Mouse (Mus musculus) granulocyte monocyte progenitor cell, adult 5-6 weeks (primary cell): Measurements from ENCODE around the gene Armc2. TPM values are rescaled to one million over a fixed set of nuclear protein-coding genes. Genes with fewer than 3 reads are reported as not detected.
A peak's percentile ranks its signal among the peaks of the same experiment; 100 is the strongest.

Experiments
- ATAC-seq: replicated peaks from 2 replicates; pipeline ENCODE4 v1.8.0; 2016; ENCODE audit warnings: mild to moderate bottlenecking, moderate TSS enrichment, inconsistent platforms; ENCODE audit not compliant: poor library complexity, severe bottlenecking
- total RNA-seq, 2 experiments: library from RNA; stranded (forward) in 1 of 2; stranded (reverse) in 1 of 2; fragments of 200-712, 200-1000 nt in 1 of 2; fragments of >200 nt in 1 of 2; fragmentation: Nextera tagmentation in 1 of 2; gene quantifications; 2 replicates each; pipeline ENCODE4 v1.2.3; 2014 to 2017

Armc2 gene
- total RNA-seq, 2 experiments from 2014 or later: not detected

DNA sequence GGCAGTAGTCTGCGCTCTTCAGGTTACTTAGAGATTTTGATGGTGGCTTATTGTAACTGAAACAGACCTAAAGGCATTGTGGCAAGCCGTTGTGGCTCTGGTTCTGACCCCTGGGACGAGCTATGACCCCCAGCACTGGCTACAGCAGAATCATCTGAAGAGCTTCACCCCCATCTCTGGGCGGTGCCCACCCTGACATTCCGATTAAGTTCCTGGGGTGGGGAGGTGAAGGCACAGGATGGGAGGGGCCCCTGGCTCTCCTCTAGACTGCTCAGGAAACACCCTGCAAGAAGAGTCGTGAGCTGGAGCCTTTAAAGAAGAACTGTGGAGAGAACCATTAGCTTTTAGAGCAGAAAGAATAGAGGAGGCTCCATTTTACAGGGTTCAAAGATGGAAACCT is 6.2 kb upstream of the Armc2 start:
- no peak for ATAC-seq

DNA sequence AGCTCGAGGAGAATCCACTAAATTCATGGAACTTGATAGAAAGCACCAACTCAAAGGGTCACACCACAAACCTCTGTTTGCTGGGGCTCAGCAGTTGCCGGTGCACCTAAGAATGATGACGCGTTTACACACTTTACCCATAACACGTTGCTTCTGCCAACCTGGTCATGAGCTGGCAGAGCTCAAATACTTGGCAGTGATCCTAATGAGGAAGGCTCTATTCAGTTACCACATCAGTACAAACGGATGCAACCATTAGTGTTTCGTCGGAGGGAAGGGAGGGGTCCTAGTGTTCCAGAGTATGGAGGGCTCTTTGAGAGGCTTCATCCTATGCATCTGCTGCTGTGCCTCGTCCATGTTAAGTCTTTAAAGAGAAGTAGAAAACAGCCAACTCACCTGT is 3.3 kb upstream of the Armc2 start:
- peak; percentile 42 for ATAC-seq

DNA sequence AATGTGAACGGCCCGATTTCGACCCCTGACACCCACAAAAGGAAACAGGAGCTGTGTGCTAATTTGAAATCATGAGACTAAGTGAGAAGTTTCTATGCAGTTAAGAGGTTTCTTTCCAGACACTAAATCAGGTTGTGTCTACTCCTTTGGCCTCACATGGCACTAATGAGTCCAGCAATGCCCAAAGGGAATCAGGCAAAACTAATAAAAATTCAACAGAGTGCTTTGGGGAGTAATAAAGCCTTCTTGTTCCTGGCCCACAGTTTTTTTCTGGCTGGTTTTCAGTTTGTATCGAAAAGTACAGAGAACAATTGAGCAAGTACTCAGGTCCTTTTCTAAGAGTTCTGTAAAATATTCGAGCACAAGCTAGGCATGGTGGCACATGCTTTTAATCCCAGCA is 4.2 kb downstream of the Armc2 start:
- no peak for ATAC-seq

DNA sequence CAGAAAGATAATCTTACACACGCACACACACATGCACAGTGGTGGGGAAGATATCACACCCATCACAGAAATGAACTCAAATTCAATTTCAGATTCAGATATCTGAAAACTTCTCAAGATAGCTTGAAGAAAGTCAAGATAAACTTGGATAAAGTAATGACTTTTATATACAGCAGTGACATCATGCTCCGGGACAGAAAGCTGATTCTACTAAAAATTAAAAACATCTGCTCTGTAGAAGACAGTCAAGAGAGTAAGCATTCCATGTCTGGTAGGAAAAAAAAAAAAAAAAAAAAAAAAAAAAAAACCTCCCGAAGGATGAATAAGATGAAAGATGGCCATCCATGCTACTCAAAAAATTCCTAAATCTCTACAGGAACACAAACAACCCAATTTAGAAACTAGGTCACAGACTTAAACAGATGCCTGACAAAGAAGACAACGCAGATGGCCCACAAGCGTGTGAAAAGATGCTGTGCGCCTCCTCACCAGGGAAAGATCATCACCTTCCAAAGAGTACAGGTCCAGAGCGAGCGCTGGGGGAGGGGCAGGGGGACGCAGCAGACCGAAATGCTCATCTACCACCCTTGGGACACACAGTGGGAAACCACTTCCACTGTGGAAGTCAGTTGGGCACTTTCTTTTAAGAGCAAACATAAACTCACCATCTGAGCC is 7.3 kb downstream of the Armc2 start:
- ATAC-seq: no peak

- ATAC-seq: no peak
Observed at GRCm38 (mm10) chr10:42005259-42005658, 13.0 kb downstream of the Armc2 start.

- ATAC-seq: no peak
Observed at GRCm38 (mm10) chr10:42004690-42005089, 13.6 kb downstream of the Armc2 start.

- no peak for ATAC-seq
Observed at GRCm38 (mm10) chr10:42004056-42004455, 14.2 kb downstream of the Armc2 start.

DNA sequence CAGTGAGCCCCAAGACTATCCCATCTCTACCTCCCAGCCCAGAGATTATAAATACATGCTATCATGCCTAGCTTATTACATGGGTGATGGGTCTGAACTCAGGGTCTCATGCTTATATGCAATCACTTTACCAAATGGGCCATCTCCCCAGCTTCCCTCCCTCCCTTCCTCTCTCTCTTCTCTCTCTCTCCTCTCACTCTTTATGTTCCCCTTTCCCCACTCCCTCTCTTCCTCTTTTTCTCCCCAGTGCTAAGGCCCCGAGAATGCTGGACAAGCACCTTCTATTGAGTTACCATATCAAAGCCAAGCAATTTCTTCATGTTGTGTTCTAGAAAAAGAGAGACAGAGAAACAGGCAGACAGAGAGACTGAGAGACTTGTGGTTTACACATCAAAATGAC is 14.7 kb downstream of the Armc2 start:
- peak; percentile 90 for ATAC-seq

DNA sequence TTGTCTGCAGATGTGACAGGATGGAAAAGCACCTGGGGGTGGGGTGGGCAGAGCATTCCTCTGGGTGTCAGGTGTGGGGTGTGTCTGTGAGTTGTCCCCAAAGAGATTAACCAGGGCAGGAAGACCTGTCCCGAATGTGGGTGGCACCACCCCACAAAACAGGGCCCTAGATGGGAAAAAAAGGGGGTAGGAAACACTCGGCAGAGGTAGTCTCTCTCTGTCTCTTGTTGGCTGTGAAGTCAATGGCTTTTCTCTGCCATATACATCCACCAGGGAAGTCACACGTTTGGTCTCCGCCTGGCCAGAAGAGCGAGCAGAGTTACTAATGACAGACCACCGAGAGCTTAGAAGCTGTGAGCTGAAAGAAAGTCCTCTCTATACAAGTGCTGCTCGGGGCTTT is 15.8 kb downstream of the Armc2 start:
- no peak for ATAC-seq

GRCm38 (mm10) chr10:42001260-42001659 is 17.0 kb downstream of the Armc2 start:
- ATAC-seq: no peak

DNA sequence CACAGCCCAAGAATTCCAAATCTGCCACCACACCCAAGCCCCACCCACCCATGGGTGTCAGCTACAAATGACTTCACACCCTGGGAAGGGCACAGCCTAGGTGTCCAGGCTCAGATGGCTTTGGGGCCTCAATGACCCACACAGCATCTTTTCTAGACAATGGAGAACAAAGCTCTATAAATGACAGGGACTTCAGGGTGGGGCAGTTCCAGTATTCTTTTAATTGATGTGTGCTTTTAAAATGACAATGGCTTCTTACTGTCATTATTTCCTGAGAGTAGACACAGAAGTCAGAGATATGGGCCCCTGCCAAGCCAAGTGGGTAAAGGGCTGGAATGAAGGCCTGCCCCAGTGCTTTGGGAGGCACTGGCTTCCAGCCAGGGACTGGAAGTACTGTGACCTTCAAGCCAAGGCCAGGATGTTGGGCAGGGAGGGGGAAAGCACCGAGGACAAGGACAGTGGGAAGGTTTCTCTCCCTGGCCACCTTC is 20.5 kb downstream of the Armc2 start:
- no peak for ATAC-seq

DNA sequence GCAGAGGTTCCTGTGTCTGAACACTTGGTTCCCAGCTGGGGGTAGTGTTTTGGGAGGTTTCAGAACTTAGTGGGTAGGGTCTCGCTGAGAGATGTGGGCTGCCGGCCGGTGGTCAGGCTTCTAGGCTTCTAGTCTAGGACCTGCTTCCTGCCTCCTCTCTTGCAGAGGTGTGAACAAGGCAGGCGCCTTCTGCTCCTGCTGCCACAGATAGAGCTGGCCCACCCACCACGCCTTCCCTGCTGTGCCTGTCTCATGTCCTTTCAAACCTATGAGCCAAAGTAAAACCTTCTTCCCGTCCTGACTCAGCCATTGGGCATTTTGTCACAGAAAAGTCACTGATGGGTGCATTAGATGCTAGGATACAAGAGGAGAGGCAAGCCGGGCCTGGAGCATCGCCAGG is 22.1 kb downstream of the Armc2 start:
- no peak for ATAC-seq

DNA sequence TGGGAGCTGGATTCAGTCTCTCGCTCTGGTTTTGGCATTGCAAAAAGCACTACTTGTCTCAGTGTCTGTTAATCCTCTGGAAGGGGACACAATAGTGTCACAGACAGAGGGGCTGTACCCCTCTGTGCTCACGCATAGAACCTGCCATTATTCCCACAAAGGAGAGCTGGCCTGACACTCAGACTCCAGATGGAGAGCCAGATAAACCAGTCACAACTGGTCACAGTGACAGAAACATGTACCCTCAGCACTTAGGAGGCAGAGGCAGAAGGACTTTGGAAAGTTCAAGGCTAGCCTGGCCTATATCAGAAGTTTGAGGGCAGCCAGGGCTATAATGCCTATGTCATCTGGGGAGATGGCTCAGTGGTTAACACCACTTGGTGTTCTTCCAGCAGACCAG is 23.2 kb downstream of the Armc2 start:
- no peak for ATAC-seq

- no peak for ATAC-seq
Observed at GRCm38 (mm10) chr10:41994578-41994977, 23.7 kb downstream of the Armc2 start.

- ATAC-seq: no peak
Observed at GRCm38 (mm10) chr10:41992059-41992440, 26.2 kb downstream of the Armc2 start.

DNA sequence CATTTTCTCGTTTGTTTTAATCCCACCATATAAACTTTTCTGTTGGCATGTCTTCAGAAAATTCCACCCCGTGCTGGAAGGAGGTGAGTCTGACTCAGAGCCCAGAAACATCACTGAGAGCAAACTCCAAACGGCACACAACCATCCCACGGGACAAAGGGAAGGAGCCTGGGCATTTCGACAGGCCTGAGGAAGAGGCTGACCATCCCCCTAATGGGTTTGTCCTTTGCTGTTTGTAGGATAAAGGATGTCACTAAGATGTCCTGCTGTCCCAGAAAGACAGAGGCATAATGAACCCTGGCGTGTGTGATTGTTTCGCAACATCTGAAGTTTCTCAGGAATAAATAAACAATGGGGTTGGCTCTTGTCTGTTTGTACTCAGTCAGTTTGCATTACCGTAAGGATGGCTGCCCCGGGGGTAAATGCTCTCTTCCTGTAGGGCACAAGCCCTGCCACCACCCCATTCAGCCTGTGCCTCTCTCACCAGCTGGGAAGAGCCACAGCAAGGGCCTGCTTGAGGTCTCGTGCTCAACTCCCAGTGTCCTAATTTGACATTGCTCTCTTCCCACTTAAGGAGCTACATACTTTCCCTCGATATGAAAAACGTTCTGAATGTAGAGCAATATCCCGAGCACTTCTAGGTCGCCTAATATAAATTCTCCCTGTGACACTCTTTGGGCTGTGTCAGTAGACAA is 26.7 kb downstream of the Armc2 start:
- no peak for ATAC-seq

- no peak for ATAC-seq
Observed at GRCm38 (mm10) chr10:41990896-41991295, 27.3 kb downstream of the Armc2 start.

- no peak for ATAC-seq
Observed at GRCm38 (mm10) chr10:41988930-41989329, 29.3 kb downstream of the Armc2 start.

GRCm38 (mm10) chr10:41986126-41986525 is 32.1 kb downstream of the Armc2 start:
- no peak for ATAC-seq

- ATAC-seq: no peak
Observed at GRCm38 (mm10) chr10:41984221-41984620, 34.0 kb downstream of the Armc2 start.

- ATAC-seq: no peak
Observed at GRCm38 (mm10) chr10:41982821-41983220, 35.4 kb downstream of the Armc2 start.

- peak; percentile 71 for ATAC-seq
Observed at GRCm38 (mm10) chr10:41980772-41981383, 37.4 kb downstream of the Armc2 start.
